Mouse (Mus musculus) mouse trophoblast stem cell (cell line): Measurements from ENCODE around the gene Rpusd2.

ENCODE experiments used
- in situ Hi-C, 2 experiments: fragments of 300-500 bp; cut with MseI, MboI; formaldehyde crosslinking; loops; 2 replicates in 1 of 2; 3 replicates in 1 of 2; pipeline ENCODE4 v1.15.1; 2025

Gene Rpusd2

GRCm38 (mm10) chr2:119032191-119032590 lies 2.4 kb upstream of the Rpusd2 start:
- in situ Hi-C loops, result no loop called here

- in situ Hi-C loops, result no loop called here
These were observed 781 bp downstream of the Rpusd2 start for GRCm38 (mm10) chr2:119035397-119035745.

- in situ Hi-C loops, result no loop called here
These were observed 6.3 kb downstream of the Rpusd2 start for GRCm38 (mm10) chr2:119040882-119041281.

GRCm38 (mm10) chr2:119045163-119045562 lies 10.6 kb downstream of the Rpusd2 start:
- in situ Hi-C loops, result no loop called here

GRCm38 (mm10) chr2:119046649-119047611 lies 12.3 kb downstream of the Rpusd2 start, which contains the start of gene Knl1:
TSS of gene Knl1 (plus strand) at chr2:119047119.
- in situ Hi-C loops, result no loop called here

- in situ Hi-C loops, result no loop called here
These were observed 13.3 kb downstream of the Rpusd2 start for GRCm38 (mm10) chr2:119047849-119048248.

- in situ Hi-C loops, result no loop called here
These were observed 15.6 kb downstream of the Rpusd2 start for GRCm38 (mm10) chr2:119050132-119050650.

- in situ Hi-C loops, result no loop called here
These were observed 25.5 kb downstream of the Rpusd2 start for GRCm38 (mm10) chr2:119060139-119060538.

- in situ Hi-C loops, result no loop called here
These were observed 37.8 kb downstream of the Rpusd2 start for GRCm38 (mm10) chr2:119072397-119072796.

GRCm38 (mm10) chr2:119086156-119086555 lies 51.6 kb downstream of the Rpusd2 start:
- in situ Hi-C loops, result no loop called here
